Mouse (Mus musculus): Measurements from ENCODE around the gene Gm49673. TPM values are rescaled to one million over a fixed set of nuclear protein-coding genes. Genes with fewer than 3 reads are reported as not detected.
A peak's percentile ranks its signal among the peaks of the same experiment; 100 is the strongest.
"Not testable (repeated sequence)": the region's sequence is repeated elsewhere in the genome, so short reads cannot be mapped to it uniquely, and the experiment has no call there.

The Gm49673 gene
- total and polyA plus RNA-seq, 2 experiments from 2014 or later, result 0.35 to 6.0 TPM

DNA sequence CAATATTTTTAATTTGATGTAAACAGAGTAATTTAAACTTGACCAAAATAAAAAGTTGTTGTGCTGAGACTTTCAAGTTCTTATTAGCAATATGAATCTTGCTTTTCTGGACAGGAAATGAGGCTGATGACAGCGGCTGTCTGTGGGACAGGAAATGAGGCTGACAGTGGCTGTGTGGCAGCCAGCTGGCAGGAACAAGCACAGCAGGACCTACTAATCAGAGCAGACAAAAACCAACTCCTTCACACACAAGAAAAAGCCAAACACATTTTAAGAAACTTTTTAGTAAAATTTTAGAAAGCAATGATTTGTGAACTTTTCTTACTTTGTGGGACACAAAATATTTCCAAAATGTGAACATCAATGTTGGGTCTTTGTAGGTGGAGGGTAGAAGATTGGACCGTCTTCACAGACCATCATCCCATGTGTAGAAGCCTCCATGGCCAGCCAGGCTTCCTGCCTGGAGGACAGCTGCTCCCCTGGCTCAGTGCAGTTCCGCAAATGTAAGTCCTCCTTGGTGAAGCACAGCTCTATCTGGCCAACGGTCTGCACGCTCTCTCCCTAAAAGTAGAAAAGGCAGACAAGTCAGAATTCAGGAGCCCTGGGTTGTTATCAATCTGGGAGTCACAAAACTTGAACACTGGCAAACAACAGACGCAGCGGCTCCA lies 19.1 kb downstream of the Gm49673 start:
- not testable (repeated sequence) for H3K9ac ChIP-seq (replicated peaks; ENCODE audit: low read length); H3K27me3 ChIP-seq (ENCODE audit: insufficient read depth, low read length); H3K4me1 ChIP-seq (ENCODE audit: insufficient read depth, low read length); H3K9me3 ChIP-seq (ENCODE audit: low read length); H3K4me2 ChIP-seq (ENCODE audit: low read depth, low read length); DNase-seq (ENCODE audit: low spot score); H3K4me3 ChIP-seq (ENCODE audit: low read length); H3K36me3 ChIP-seq (ENCODE audit: insufficient read depth, low read length); H3K27ac ChIP-seq
- peak; percentile 63 for ATAC-seq
- 80% methylated on average over 1 of the region's 7 CpGs for WGBS

DNA sequence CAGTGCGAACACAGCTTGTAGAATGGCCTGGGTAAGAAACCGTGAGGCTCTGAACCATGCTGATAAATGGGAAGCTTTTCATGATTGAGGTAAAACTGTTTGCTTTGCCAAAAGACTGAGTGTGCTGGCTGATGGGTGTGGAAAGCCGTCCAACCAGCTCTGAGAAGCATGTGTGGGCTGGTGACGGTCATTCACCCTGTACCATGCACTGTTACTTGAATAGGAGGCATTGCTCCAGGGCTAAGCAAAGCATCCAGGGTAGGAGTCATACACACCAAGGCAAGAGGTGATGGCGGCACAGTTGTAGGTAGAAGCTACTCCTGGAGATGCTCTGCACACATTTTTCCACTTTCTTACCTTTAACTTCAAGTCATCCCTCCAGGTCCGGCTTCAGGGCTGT lies 23.0 kb downstream of the Gm49673 start:
- ATAC-seq; H3K9me3 ChIP-seq (ENCODE audit: low read length); DNase-seq (ENCODE audit: low spot score); H3K27me3 ChIP-seq (ENCODE audit: insufficient read depth, low read length); H3K36me3 ChIP-seq (ENCODE audit: insufficient read depth, low read length); H3K4me2 ChIP-seq (ENCODE audit: low read depth, low read length); H3K27ac ChIP-seq; H3K4me3 ChIP-seq (ENCODE audit: low read length); H3K9ac ChIP-seq (replicated peaks; ENCODE audit: low read length); H3K4me1 ChIP-seq (ENCODE audit: insufficient read depth, low read length): not testable (repeated sequence)
- WGBS, result 100% methylated on average over 1 of the region's 6 CpGs

DNA sequence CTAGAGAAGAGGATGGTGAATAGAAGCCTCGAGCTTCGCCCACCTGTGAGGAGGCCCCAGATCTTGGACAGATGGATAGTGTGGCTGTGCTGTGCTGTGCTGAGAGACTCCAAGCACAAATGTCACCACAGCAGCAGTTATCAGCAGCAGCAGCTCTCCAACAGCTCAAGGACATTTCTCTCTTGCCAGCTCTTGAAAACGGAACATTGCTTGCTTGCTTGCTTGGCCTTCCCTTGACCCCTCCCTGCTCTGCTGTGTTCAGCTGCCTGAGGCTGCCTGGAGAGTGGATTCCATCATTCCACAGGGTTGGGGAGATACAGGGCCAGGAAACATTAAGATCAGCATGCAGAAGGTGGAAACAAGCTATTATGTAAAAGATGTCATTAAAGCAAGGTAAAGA lies 24.6 kb downstream of the Gm49673 start:
- no CpG with 5 or more reads among the region's 3 CpGs for WGBS
- H3K4me1 ChIP-seq (ENCODE audit: insufficient read depth, low read length); H3K4me3 ChIP-seq (ENCODE audit: low read length); H3K4me2 ChIP-seq (ENCODE audit: low read depth, low read length); DNase-seq (ENCODE audit: low spot score); H3K9me3 ChIP-seq (ENCODE audit: low read length); ATAC-seq; H3K36me3 ChIP-seq (ENCODE audit: insufficient read depth, low read length); H3K27me3 ChIP-seq (ENCODE audit: insufficient read depth, low read length); H3K9ac ChIP-seq (replicated peaks; ENCODE audit: low read length); H3K27ac ChIP-seq: not testable (repeated sequence)

DNA sequence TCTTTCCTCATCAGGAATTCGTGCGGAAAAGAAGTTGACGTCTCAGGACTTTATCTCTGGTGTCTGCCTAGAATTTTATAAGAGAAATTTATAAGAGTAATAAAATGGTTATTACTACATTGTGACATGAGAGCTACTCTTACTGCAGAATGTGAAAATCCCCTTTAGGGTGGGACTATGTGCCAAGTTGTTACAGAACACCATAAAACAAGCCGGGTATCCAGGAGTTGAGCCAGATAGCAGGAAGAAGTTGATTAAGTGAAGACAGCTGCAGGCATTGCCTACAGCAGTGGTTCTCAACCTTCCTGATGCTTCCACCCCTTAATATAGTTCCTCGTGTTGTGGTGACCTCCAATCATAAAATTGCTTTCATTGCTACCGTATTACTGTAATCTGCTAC lies 30.7 kb downstream of the Gm49673 start:
- H3K36me3 ChIP-seq (ENCODE audit: insufficient read depth, low read length); H3K9ac ChIP-seq (replicated peaks; ENCODE audit: low read length); H3K4me1 ChIP-seq (ENCODE audit: insufficient read depth, low read length); ATAC-seq; H3K4me2 ChIP-seq (ENCODE audit: low read depth, low read length); H3K27ac ChIP-seq; H3K9me3 ChIP-seq (ENCODE audit: low read length); H3K4me3 ChIP-seq (ENCODE audit: low read length); DNase-seq (ENCODE audit: low spot score); H3K27me3 ChIP-seq (ENCODE audit: insufficient read depth, low read length): not testable (repeated sequence)
- WGBS, result no CpG with 5 or more reads among the region's 6 CpGs

DNA sequence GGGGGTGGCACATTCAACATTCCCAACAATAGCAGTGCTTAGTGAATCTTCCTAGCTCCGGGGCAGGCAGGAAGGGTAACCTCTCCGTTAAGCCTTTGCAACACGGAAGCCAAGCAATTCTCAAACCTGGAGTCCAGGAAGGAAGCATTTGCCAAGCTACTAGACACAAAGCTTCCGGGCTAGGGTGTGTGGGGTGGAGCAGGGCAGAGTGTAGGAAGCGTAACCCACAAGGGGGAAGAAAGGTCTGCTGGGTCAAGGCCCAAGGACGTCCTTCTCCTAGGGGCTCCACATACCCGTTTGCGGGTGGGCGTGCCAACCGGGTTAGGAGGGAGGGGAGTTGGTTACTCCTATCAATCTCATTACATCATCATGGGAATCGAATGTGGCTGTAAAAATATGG lies 31.2 kb downstream of the Gm49673 start:
- not testable (repeated sequence) for H3K4me1 ChIP-seq (ENCODE audit: insufficient read depth, low read length); H3K9me3 ChIP-seq (ENCODE audit: low read length); H3K4me3 ChIP-seq (ENCODE audit: low read length); H3K4me2 ChIP-seq (ENCODE audit: low read depth, low read length); H3K36me3 ChIP-seq (ENCODE audit: insufficient read depth, low read length); H3K9ac ChIP-seq (replicated peaks; ENCODE audit: low read length); DNase-seq (ENCODE audit: low spot score); ATAC-seq; H3K27me3 ChIP-seq (ENCODE audit: insufficient read depth, low read length); H3K27ac ChIP-seq
- 82% methylated on average over 6 of the region's 11 CpGs for WGBS

DNA sequence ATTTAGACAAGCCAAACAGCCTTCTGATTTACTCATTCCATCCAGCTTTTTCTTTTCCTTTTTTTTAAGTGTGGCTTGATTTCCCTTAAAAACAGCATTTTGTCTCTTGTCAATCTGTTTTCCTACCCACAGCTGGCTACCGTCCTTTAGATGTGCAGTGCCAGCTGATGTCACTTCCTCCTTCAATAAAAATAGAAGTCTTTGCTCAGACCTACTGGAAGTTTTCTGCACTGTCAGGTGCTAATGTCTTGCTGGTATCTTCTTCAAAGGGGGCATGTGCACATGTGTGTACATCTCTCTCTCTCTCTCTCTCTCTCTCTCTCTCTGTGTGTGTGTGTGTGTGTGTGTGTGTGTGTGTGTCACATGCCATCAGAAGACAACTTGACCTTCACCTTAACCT lies 35.4 kb downstream of the Gm49673 start:
- WGBS, result no CpG with 5 or more reads among the region's 1 CpGs
- H3K27ac ChIP-seq; H3K9ac ChIP-seq (replicated peaks; ENCODE audit: low read length); ATAC-seq; DNase-seq (ENCODE audit: low spot score); H3K36me3 ChIP-seq (ENCODE audit: insufficient read depth, low read length); H3K4me3 ChIP-seq (ENCODE audit: low read length); H3K4me2 ChIP-seq (ENCODE audit: low read depth, low read length); H3K27me3 ChIP-seq (ENCODE audit: insufficient read depth, low read length); H3K9me3 ChIP-seq (ENCODE audit: low read length); H3K4me1 ChIP-seq (ENCODE audit: insufficient read depth, low read length): not testable (repeated sequence)

DNA sequence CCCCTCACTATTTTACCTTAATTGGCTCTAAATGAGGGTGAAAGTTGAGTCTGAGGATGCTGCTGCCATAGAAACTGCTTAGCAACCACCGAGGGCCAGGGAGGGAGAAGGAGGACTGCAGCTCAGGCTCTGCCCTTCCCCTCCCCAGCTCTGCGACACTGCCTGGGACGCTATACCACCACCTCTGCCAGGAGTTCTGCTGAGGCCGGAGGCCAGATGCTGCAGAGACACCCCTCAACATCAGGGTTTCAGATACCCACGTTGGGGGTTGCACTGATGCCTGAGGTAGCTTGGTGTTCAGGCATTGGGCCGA lies 46.3 kb downstream of the Gm49673 start:
- H3K4me3 ChIP-seq (ENCODE audit: low read length); H3K9ac ChIP-seq (replicated peaks; ENCODE audit: low read length); H3K36me3 ChIP-seq (ENCODE audit: insufficient read depth, low read length); H3K9me3 ChIP-seq (ENCODE audit: low read length); H3K27me3 ChIP-seq (ENCODE audit: insufficient read depth, low read length); H3K4me1 ChIP-seq (ENCODE audit: insufficient read depth, low read length); DNase-seq (ENCODE audit: low spot score); H3K4me2 ChIP-seq (ENCODE audit: low read depth, low read length); H3K27ac ChIP-seq: not testable (repeated sequence)
- ATAC-seq, result peak; percentile 70; the same call in 1 of the 2 replicates
- 7% methylated on average over 3 of the region's 6 CpGs for WGBS

DNA sequence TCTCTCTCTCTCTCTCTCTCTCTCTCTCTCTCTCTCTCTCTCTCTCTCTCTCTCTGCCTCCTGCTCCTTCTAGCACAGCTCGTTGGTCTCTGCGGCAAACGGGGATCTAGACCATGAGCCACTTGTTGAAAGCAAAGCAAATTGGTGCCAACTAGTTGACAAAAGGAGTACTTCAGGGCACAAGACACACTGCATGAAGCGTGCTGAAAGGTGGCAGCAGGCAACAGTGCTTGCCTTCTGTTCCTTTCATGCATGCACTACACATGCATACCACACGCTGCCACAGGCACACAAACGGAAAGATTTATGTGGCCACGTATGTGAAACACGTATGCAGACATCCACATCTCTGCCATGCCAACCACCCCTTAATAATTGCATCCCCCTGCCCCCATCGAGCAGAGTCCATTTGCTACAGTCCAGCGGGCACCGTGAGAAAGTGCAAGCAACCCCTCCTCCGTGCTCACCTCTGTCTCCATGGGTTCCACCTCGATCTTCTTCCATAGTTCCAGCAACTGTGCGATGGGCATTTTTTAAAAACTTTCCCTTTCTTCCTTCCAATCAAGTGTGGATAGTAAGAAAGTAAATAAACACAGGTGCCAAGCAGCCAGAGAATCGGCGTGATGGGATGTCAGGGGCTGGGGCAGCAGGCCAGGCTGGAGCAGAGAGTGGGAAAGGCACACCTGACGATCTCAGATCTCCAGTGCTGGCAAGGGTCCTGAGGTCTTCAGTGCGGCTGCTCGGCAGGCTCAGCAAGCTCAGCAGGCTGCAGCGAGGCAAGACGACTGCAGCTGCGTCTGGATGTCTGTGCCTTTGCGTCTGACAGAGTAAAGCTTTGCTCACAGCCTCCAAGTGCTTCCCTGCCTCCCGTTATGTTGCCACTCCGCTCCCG lies 46.9 kb downstream of the Gm49673 start:
- not testable (repeated sequence) for H3K9ac ChIP-seq (replicated peaks; ENCODE audit: low read length); H3K27me3 ChIP-seq (ENCODE audit: insufficient read depth, low read length); H3K27ac ChIP-seq; H3K4me3 ChIP-seq (ENCODE audit: low read length); DNase-seq (ENCODE audit: low spot score); H3K4me1 ChIP-seq (ENCODE audit: insufficient read depth, low read length); H3K4me2 ChIP-seq (ENCODE audit: low read depth, low read length); H3K36me3 ChIP-seq (ENCODE audit: insufficient read depth, low read length); H3K9me3 ChIP-seq (ENCODE audit: low read length)
- 9% methylated on average over 7 of the region's 26 CpGs for WGBS
- peak; percentile 82 for ATAC-seq

DNA sequence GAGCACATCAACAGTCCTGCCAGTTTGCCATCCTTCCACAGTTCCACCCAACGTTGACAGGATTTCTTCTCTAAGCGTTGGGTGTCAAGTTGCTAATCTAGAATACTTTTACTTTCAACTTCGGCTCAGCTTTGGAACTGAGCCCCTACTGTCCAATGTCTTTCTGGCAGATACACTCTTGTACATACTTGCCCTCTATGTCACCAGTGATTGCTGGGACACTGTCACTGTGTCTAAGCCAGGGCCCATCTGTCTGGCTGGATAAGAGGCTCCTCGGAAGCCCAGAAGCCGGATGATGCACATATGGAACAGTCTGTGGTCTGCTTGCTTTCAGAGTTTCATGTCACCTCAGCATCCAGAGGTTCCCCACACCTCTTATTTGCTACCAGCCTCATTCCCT lies 51.4 kb downstream of the Gm49673 start:
- not testable (repeated sequence) for H3K4me1 ChIP-seq (ENCODE audit: insufficient read depth, low read length); H3K4me3 ChIP-seq (ENCODE audit: low read length); H3K4me2 ChIP-seq (ENCODE audit: low read depth, low read length); DNase-seq (ENCODE audit: low spot score); H3K27me3 ChIP-seq (ENCODE audit: insufficient read depth, low read length); H3K9ac ChIP-seq (replicated peaks; ENCODE audit: low read length); H3K36me3 ChIP-seq (ENCODE audit: insufficient read depth, low read length); H3K27ac ChIP-seq; H3K9me3 ChIP-seq (ENCODE audit: low read length); ATAC-seq
- 73% methylated on average over 3 of the region's 5 CpGs for WGBS

DNA sequence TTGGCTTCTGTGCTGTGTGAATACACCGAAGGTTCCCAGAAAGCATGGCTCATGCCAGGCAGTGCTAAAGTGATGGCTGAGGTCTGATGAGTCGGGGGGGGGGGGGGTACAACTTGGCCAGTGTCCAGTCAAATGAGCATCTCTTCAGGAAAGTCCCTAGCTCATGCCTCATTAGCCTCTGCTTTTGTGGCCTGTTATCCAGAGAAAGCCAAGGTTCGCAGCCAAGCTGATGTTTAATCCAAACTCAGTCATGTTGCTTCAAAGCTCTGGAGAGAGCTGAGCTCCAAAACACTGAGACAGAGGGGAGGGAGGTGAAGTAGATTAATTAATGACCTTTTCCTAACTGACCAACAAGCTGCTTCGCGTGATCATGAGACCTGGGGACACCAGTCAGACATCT lies 51.9 kb downstream of the Gm49673 start:
- not testable (repeated sequence) for H3K9ac ChIP-seq (replicated peaks; ENCODE audit: low read length); H3K27me3 ChIP-seq (ENCODE audit: insufficient read depth, low read length); ATAC-seq; H3K4me3 ChIP-seq (ENCODE audit: low read length); H3K36me3 ChIP-seq (ENCODE audit: insufficient read depth, low read length); H3K9me3 ChIP-seq (ENCODE audit: low read length); DNase-seq (ENCODE audit: low spot score); H3K4me2 ChIP-seq (ENCODE audit: low read depth, low read length); H3K4me1 ChIP-seq (ENCODE audit: insufficient read depth, low read length); H3K27ac ChIP-seq
- 24% methylated on average over 3 of the region's 5 CpGs for WGBS
